Mouse (Mus musculus): ENCODE results near the gene Anxa4. TPM values are rescaled to one million over a fixed set of nuclear protein-coding genes. Genes with fewer than 3 reads are reported as not detected.

Anxa4 gene
- polyA plus RNA-seq (2014; fragmentation: Nextera tagmentation; extraction: Ambion mirVana), result 28.1 and 34.7 TPM in 2 replicates

GRCm38 (mm10) chr6:86793021-86793815 lies at the start of gene Anxa4:
Gene Anxa4 (minus strand): TSS chr6:86793584.
- Histone ChIP-seq H3K4me1 (ENCODE audit: control insufficient read depth, insufficient read depth, low read length) (0 out of 2 replicates have a peak, but pooled peaks cover 3% of the 10 kb centered on the region), H3K9ac (ENCODE audit: low read depth, low read length) (peak within 1 kb of the TSS; percentile 43), H3K27me3 (ENCODE audit: control insufficient read depth, insufficient read depth, low read length) (peaks cover 13% of the 10 kb centered on the region), H3K36me3 (ENCODE audit: control insufficient read depth, insufficient read depth, low read length) (no peaks in the 10 kb centered on the region), H3K4me3 (ENCODE audit: low read length) (peak within 1 kb of the TSS; percentile 65), H3K4me2 (replicated peaks; ENCODE audit: low read depth, low read length) (peak within 1 kb of the TSS; percentile 95), H3K27ac (ENCODE audit: low read depth, low read length) (no peak within 1 kb of the TSS), H3K9me3 (ENCODE audit: control insufficient read depth, low read length) (no peaks in the 10 kb centered on the region)
- peak; percentile 89 for ATAC-seq (ENCODE audit: low FRiP score, low TSS enrichment)
- WGBS, result under 1% methylated on average over 39 of the region's 41 CpGs

GRCm38 (mm10) chr6:86841949-86842348 lies 48.6 kb upstream of the Anxa4 start:
- no peak overlapping the region for H3K4me3 ChIP-seq (ENCODE audit: low read length)
- H3K9ac ChIP-seq (ENCODE audit: low read depth, low read length), result no peak overlapping the region
- no peaks in the 10 kb centered on the region for H3K36me3 ChIP-seq (ENCODE audit: control insufficient read depth, insufficient read depth, low read length)
- ATAC-seq (ENCODE audit: low FRiP score, low TSS enrichment), result no peak
- 42% methylated on average over 3 of the region's 3 CpGs for WGBS
- H3K4me2 ChIP-seq (replicated peaks; ENCODE audit: low read depth, low read length), result no peak overlapping the region
- H3K9me3 ChIP-seq (ENCODE audit: control insufficient read depth, low read length), result no peaks in the 10 kb centered on the region
- no peak overlapping the region for H3K27ac ChIP-seq (ENCODE audit: low read depth, low read length)
- H3K27me3 ChIP-seq (ENCODE audit: control insufficient read depth, insufficient read depth, low read length), result no peaks in the 10 kb centered on the region
- H3K4me1 ChIP-seq (ENCODE audit: control insufficient read depth, insufficient read depth, low read length), result no peaks in the 10 kb centered on the region

- H3K27me3 ChIP-seq (ENCODE audit: control insufficient read depth, insufficient read depth, low read length), result no peaks in the 10 kb centered on the region
- no peak overlapping the region for H3K4me2 ChIP-seq (replicated peaks; ENCODE audit: low read depth, low read length)
- ATAC-seq (ENCODE audit: low FRiP score, low TSS enrichment), result no peak
- H3K9me3 ChIP-seq (ENCODE audit: control insufficient read depth, low read length), result no peaks in the 10 kb centered on the region
- no peaks in the 10 kb centered on the region for H3K4me1 ChIP-seq (ENCODE audit: control insufficient read depth, insufficient read depth, low read length)
- H3K36me3 ChIP-seq (ENCODE audit: control insufficient read depth, insufficient read depth, low read length), result no peaks in the 10 kb centered on the region
- no peak overlapping the region for H3K27ac ChIP-seq (ENCODE audit: low read depth, low read length)
- H3K9ac ChIP-seq (ENCODE audit: low read depth, low read length), result no peak overlapping the region
- H3K4me3 ChIP-seq (ENCODE audit: low read length), result no peak overlapping the region
- WGBS, result 84% methylated on average over 2 of the region's 2 CpGs
Observed at GRCm38 (mm10) chr6:86839089-86839488, 45.7 kb upstream of the Anxa4 start.

GRCm38 (mm10) chr6:86832802-86833502 lies 39.6 kb upstream of the Anxa4 start:
- Histone ChIP-seq H3K4me2 (replicated peaks; ENCODE audit: low read depth, low read length) (no peak overlapping the region), H3K9ac (ENCODE audit: low read depth, low read length) (no peak overlapping the region), H3K9me3 (ENCODE audit: control insufficient read depth, low read length) (no peaks in the 10 kb centered on the region), H3K4me3 (ENCODE audit: low read length) (no peak overlapping the region), H3K27ac (ENCODE audit: low read depth, low read length) (no peak overlapping the region), H3K36me3 (ENCODE audit: control insufficient read depth, insufficient read depth, low read length) (no peaks in the 10 kb centered on the region), H3K27me3 (ENCODE audit: control insufficient read depth, insufficient read depth, low read length) (no peaks in the 10 kb centered on the region), H3K4me1 (ENCODE audit: control insufficient read depth, insufficient read depth, low read length) (0 out of 2 replicates have a peak, but pooled peaks cover 3% of the 10 kb centered on the region)
- ATAC-seq (ENCODE audit: low FRiP score, low TSS enrichment), result no peak
- WGBS, result 84% methylated on average over 13 of the region's 13 CpGs

GRCm38 (mm10) chr6:86830738-86831500 lies 37.5 kb upstream of the Anxa4 start:
- no peak overlapping the region for H3K4me3 ChIP-seq (ENCODE audit: low read length)
- no peak overlapping the region for H3K27ac ChIP-seq (ENCODE audit: low read depth, low read length)
- H3K4me1 ChIP-seq (ENCODE audit: control insufficient read depth, insufficient read depth, low read length), result 0 out of 2 replicates have a peak, but pooled peaks cover 3% of the 10 kb centered on the region
- no peaks in the 10 kb centered on the region for H3K9me3 ChIP-seq (ENCODE audit: control insufficient read depth, low read length)
- H3K9ac ChIP-seq (ENCODE audit: low read depth, low read length), result no peak overlapping the region
- H3K36me3 ChIP-seq (ENCODE audit: control insufficient read depth, insufficient read depth, low read length), result no peaks in the 10 kb centered on the region
- WGBS, result 65% methylated on average over 10 of the region's 10 CpGs
- H3K4me2 ChIP-seq (replicated peaks; ENCODE audit: low read depth, low read length), result no peak overlapping the region
- H3K27me3 ChIP-seq (ENCODE audit: control insufficient read depth, insufficient read depth, low read length), result no peaks in the 10 kb centered on the region
- ATAC-seq (ENCODE audit: low FRiP score, low TSS enrichment), result no peak

- Histone ChIP-seq H3K9me3 (ENCODE audit: control insufficient read depth, low read length) (no peaks in the 10 kb centered on the region), H3K27me3 (ENCODE audit: control insufficient read depth, insufficient read depth, low read length) (no peaks in the 10 kb centered on the region), H3K27ac (ENCODE audit: low read depth, low read length) (no peak overlapping the region), H3K36me3 (ENCODE audit: control insufficient read depth, insufficient read depth, low read length) (no peaks in the 10 kb centered on the region), H3K4me3 (ENCODE audit: low read length) (no peak overlapping the region), H3K9ac (ENCODE audit: low read depth, low read length) (no peak overlapping the region), H3K4me1 (ENCODE audit: control insufficient read depth, insufficient read depth, low read length) (0 out of 2 replicates have a peak, but pooled peaks cover 3% of the 10 kb centered on the region), H3K4me2 (replicated peaks; ENCODE audit: low read depth, low read length) (no peak overlapping the region)
- 88% methylated on average over 6 of the region's 6 CpGs for WGBS
- ATAC-seq (ENCODE audit: low FRiP score, low TSS enrichment), result no peak
Observed at GRCm38 (mm10) chr6:86829768-86830167, 36.4 kb upstream of the Anxa4 start.

GRCm38 (mm10) chr6:86827432-86827831 lies 34.0 kb upstream of the Anxa4 start:
- 88% methylated on average over 2 of the region's 2 CpGs for WGBS
- H3K4me2 ChIP-seq (replicated peaks; ENCODE audit: low read depth, low read length), result no peak overlapping the region
- no peak overlapping the region for H3K27ac ChIP-seq (ENCODE audit: low read depth, low read length)
- peaks cover 5% of the 10 kb centered on the region; the same call in 1 of the 2 replicates for H3K4me1 ChIP-seq (ENCODE audit: control insufficient read depth, insufficient read depth, low read length)
- no peaks in the 10 kb centered on the region for H3K9me3 ChIP-seq (ENCODE audit: control insufficient read depth, low read length)
- H3K9ac ChIP-seq (ENCODE audit: low read depth, low read length), result no peak overlapping the region
- no peak overlapping the region for H3K4me3 ChIP-seq (ENCODE audit: low read length)
- H3K27me3 ChIP-seq (ENCODE audit: control insufficient read depth, insufficient read depth, low read length), result no peaks in the 10 kb centered on the region
- no peak for ATAC-seq (ENCODE audit: low FRiP score, low TSS enrichment)
- H3K36me3 ChIP-seq (ENCODE audit: control insufficient read depth, insufficient read depth, low read length), result no peaks in the 10 kb centered on the region

GRCm38 (mm10) chr6:86824401-86824800 lies 31.0 kb upstream of the Anxa4 start:
- Histone ChIP-seq H3K36me3 (ENCODE audit: control insufficient read depth, insufficient read depth, low read length) (no peaks in the 10 kb centered on the region), H3K9ac (ENCODE audit: low read depth, low read length) (no peak overlapping the region), H3K9me3 (ENCODE audit: control insufficient read depth, low read length) (no peaks in the 10 kb centered on the region), H3K4me3 (ENCODE audit: low read length) (no peak overlapping the region), H3K4me1 (ENCODE audit: control insufficient read depth, insufficient read depth, low read length) (peaks cover 8% of the 10 kb centered on the region; the same call in 1 of the 2 replicates), H3K27ac (ENCODE audit: low read depth, low read length) (no peak overlapping the region), H3K4me2 (replicated peaks; ENCODE audit: low read depth, low read length) (no peak overlapping the region), H3K27me3 (ENCODE audit: control insufficient read depth, insufficient read depth, low read length) (no peaks in the 10 kb centered on the region)
- ATAC-seq (ENCODE audit: low FRiP score, low TSS enrichment), result no peak
- WGBS, result 87% methylated on average over 7 of the region's 7 CpGs

All from kidney, embryonic 14.5 days (tissue).